Mouse (Mus musculus) spleen, postnatal 4 days (tissue): ENCODE results near the gene Lefty1.
"Not testable (repeated sequence)": the region's sequence is repeated elsewhere in the genome, so short reads cannot be mapped to it uniquely, and the experiment has no call there.

Experiments used
- DNase-seq, 2 experiments: peaks; one replicate each; pipeline ENCODE4 v3.0.0; 2022; ENCODE audit warnings: low spot score in 2 of 2

Lefty1 gene

DNA sequence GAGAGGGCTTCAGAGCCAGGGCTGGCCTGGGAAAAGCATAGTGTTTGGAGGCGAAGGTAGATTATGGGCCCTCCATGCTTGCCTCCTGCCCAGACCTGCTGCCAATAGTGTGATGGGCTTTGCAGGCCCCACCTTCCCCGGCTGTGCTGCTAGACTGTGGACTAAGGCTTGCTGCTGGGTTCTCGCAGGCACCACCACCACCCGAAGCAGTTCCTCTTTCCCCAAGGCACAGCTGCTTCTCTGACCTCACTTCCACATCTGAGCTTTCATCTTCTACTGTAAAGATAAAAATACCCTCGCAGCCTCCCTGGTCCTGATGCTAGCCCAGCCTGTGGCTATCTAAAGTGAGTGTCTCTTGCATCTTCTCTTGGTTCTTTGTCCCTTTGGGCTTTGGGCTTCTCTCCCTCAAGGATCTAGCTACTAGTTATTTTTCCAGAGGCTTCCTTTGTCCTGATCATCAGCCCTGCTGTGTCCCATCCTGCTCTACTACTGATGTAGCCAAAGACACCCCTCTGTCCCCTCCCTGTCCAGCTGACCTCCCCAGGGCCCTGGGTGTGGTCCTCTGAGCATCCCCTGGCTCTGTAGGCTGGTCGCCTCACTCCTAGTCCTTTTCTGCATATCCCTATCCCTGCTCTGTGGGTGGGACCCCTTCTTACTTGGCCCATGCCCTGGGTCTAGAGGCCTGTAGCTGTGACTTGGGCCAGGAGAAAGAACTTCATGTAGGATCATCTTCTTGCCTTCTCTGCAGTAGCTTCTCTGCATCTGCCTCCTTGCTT, 12.4 kb upstream of the Lefty1 start:
- DNase-seq = peak in 1 of 2 experiments; percentile 56

DNA sequence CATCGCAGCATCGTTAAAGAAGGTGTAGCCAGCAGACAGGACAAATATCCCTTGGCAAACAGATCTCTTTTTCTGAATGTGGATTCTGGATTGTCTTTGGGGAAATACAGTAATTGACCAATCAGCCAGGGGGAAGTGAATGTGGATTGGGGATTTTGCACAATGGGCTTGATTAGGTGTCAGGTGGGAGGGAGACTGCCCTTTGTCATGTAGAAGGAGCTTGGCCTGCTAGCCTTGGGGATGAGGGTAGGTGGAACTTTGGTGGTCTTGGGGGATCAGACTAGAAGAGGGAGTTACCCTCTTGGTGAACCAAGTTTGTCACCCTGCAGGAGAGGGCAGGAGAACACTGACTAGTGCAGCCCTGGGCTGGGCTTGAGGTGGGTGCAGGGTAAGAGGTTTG, 10.1 kb upstream of the Lefty1 start:
- DNase-seq = no peak

DNA sequence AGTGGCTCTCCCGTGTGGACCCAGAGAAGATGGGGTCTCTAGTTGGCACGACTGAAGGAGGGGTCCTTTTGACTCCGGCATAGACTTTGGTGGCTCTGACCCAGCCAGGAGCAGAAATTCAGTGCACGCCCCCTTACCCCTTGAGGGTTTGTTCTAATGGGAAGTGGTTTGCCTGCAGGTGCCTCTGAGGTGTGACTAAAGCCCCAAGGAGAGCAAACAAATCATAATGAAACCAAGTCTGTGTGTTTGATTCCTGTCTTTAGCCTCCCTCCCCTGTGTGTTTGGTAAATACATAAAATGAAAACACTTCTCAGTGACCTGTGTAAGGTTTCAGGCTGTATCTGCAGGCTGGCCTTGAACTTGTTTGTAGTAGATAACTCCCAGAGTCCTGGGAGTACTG, 8.5 kb upstream of the Lefty1 start:
- no peak for DNase-seq

DNA sequence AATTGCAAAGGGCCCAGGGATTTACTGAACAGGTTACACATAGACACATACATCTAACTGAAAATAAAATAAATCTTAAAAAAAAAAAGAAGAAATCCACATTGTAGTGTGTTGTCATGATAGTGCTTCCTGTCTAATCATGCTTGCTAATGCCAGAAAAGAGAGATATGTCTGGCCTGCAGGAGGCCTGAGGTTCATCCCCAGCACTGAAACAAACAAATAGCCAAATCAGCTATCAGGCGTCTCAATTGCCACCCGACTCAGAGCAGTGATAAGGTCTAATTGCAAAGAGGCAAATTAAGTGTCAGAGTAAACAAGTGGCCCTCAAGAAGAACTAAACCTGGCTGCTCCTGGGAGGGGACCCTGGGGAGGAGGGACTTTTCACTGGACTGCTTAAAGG, 5.2 kb upstream of the Lefty1 start:
- no peak for DNase-seq

DNA sequence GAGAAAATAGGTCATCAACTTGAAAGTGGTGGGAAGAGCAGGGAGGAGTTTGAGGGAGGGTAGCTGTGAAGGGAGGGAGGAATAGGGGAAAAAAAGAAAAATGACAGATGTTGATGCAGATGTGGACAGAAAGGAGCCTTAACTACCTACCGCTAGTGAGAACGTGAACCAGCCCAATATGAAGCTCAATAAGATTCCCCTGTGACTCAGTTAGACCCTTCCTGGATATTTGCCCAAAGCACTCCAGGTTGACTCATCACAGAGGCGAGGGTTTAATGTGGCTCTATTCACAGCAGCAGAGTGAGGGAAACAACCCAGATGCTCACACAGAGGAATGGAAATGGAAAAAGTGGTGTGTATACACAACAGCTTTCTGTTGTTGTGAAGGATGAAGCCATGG, 3.7 kb upstream of the Lefty1 start:
- no peak for DNase-seq

DNA sequence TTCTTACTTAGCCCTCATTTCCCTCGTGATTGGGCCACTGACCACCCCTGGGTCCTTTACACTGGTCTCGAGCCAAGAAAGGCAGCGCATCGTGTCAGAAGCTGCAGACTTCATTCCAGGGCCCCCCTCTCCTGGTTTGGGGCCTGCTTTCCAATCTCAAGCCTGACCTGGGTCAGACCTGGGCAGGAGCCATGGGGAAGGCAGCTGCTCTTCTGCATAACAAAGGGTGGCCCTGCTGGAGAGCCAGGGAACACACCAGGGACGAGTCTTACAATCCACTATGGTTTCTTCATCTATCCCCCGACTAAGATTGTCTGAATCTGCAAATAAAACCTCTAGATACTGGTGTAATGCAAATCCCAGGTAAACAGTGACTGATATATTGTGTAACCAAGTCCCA, 1.2 kb upstream of the Lefty1 start:
- no peak for DNase-seq

DNA sequence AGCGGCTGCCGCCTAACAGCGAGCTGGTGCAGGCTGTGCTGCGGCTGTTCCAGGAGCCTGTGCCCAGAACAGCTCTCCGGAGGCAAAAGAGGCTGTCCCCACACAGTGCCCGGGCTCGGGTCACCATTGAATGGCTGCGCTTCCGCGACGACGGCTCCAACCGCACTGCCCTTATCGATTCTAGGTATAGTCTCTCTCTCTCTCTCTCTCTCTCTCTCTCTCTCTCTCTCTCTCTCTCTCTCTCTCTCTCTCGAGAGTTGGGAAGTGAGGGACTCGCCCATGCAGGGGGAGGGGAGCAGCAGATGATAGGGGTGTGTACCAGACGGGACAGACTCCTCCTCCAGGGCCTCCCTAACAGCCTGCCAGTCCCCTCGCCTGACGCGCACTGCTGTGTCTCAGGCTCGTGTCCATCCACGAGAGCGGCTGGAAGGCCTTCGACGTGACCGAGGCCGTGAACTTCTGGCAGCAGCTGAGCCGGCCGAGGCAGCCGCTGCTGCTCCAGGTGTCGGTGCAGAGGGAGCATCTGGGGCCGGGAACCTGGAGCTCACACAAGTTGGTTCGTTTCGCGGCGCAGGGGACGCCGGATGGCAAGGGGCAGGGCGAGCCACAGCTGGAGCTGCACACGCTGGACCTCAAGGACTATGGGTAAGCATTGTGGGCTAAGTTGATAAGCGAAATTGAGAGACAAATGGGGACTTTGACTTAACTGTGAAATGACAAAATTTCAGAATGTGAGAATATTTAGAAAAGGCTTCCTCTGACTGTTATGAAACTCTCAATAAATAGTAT, 2.0 kb downstream of the Lefty1 start:
- DNase-seq = peak in 1 of 2 experiments; percentile 54

DNA sequence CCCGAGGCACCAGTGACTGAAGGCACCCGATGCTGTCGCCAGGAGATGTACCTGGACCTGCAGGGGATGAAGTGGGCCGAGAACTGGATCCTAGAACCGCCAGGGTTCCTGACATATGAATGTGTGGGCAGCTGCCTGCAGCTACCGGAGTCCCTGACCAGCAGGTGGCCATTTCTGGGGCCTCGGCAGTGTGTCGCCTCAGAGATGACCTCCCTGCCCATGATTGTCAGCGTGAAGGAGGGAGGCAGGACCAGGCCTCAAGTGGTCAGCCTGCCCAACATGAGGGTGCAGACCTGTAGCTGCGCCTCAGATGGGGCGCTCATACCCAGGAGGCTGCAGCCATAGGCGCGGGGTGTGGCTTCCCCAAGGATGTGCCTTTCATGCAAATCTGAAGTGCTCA, 2.8 kb downstream of the Lefty1 start:
- not testable (repeated sequence) for DNase-seq

DNA sequence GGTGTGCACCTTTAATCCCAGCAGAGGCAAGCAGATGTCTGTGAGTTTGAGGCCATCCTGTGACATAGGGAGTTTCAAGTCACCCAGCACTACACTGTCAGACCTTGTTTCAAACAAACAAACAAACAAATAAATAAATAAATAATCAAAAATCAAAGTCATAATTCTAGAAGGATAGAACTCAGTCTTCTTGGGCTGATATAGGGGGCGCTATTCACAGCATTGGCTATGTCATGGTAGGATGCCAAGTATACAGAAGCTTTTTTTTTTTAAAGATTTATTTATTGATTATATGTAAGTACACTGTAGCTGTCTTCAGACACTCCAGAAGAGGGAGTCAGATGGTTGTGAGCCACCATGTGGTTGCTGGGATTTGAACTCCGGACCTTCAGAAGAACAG, 4.0 kb downstream of the Lefty1 start:
- DNase-seq = not testable (repeated sequence)

DNA sequence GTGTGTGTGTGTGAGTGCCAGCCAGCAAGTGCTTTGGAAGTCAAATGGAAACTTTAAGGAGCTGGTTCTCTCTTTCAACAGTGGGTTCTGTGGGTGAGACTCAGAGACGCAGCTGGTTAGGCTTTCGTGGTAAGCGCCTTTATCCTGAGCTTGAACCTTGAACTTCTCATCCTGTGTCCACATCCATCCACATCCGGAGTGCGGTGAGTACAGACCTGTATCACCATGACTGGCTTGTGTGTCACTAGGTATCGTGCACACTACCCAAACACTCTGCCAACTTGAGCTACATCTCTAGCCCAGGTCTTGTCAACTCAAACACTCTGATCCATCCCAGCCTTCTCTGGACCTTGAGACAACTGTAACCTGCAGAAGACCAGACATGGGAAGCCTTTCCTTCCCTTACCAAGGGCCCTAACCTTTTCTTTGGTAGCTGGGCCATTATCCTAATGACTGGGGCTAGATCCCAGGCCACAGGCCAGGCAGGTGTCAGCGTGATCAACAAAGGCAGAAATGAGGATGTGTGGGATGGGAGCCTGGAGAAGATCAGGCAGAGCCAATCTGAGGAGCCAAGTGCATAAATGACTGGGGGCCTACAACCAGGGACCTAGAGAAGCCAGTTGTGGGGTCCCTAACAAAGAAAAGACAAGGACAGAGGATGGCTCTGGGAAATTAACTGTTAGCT, 6.1 kb downstream of the Lefty1 start:
- no peak for DNase-seq

DNA sequence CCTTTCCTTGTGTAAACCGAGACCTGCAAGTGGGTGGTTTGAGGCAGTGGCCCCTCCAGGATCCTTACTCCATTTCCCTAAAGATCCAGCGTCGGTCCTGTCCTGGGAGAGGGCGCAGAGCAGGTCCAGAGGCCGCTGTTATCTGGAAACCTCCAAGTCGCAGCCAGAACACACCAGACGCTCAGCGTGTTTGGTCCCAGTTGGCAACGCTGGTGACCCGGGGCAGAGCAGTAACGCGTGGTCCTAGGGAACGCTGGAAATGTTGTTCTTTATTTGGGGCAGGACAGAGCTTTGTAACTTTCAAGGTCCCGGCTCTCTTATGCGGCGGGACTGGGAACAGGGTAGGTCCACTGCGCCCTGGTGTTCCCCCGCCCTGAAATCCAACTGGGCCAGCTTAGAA, 6.9 kb downstream of the Lefty1 start:
- peak; percentile 24 to 72 for DNase-seq

DNA sequence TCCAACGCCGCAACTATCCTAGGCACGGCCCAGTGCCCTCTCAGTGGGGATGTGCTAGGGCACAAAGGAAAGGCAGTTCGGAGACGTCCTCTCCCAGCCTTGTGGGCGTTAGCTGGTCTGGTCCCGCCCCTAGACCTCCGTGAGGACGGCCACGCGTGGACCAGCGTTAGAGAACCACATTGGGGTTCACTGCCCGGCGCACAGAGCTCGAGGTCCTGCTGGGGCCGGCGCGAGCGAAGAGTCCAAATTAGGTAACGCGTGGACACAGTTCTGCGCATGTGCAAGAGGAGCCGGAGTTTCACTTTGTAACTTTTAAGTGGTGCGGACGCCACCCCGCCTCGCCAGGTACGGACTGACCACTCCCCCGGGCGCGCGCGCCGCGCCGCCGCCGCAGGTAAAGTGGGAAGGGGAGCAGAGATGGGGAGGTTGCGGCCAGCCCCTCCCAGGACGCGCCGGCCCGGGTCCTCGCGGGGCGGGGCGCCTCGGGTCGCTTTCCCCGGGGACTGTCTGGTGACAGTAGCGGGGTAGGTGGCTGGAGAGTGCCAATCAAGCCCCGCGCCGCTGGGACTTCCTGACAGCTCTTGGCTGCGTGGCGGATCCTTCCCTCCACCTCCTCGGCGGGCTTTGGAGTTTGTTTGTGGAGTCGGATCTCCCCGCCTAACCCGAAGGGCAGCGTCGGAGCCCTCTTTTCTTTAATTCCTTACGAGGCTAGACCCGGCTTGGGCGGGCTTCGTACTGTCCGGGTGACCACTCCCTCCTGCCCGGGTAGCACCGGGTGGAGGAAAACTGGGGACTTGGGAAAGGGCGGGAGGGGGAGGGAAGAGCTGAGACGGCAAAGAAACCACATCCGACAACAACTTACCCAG, 7.6 kb downstream of the Lefty1 start, which contains the start of gene Tmem63a:
Gene Tmem63a, plus strand, starts transcription at position 179 of the 866 bp plus-strand sequence.
- peak; percentile 72 to 90 for DNase-seq

DNA sequence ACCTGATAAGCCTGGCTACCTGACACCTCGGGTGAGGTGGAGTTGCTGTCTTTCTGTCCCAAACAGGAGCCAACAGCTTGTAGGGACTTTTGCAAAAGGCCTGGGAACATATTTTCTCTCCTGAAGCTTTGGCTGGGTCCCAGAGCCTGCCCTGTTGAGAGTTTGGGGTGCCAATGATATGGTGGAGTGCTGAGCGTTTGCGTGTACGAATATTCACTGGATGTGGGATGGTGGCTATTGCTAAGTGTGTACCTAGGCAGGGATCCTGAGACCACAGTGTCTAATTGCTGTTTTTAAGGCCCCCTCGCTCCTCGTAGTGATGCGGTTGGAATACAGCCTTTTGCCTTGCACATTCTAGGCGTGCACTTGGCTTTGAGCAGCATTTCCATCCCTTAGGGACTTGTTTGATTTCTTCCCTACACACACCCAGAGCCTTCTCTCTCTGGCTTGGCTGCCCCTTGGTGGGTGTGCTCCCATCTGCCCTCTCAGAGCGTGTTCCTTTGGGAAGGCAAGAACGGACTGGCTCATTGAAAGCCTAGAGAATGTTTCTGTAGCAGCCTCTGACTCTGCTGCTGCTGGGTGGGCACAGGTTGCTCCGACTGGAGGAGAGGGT, 8.3 kb downstream of the Lefty1 start:
- no peak for DNase-seq

DNA sequence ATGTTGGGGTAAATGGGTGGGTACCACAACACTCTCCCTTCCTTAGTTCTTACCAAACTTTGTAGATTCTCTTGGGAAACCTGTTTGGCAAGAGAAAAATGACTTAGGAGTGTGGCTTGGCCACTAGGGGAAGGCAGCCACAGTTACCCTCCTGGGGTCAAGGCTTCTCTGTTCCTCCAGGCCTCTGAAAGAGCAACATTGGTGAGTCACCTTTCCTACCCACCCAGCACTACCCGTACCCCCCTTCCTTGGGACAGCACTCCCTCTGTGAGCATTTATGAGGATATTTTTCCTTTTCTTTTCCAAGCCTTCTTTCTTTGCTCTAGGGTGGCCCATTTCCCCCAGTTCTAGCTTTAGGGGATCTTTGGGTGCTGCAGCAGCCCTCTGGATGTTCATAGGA, 9.1 kb downstream of the Lefty1 start:
- DNase-seq = no peak

DNA sequence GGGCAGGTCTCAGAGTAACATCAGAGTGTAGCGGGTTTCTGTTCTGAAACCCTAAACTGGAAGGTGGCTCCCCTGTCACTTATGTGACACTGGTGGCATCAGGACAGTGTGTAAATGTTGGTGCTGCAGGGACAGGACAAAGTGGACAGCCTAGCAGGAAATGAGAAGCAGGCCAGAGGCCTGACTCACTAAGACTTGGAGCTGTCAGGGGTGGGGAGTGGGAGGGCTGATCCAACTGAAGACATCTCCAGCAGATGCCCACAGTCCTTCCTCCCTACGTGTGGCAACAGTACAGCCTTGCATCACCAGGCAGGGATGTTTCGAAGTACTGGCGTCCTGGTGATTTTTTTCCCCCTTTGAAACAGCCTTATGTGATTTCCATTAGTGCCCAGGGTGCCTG, 9.7 kb downstream of the Lefty1 start:
- peak in 1 of 2 experiments; percentile 29 for DNase-seq

DNA sequence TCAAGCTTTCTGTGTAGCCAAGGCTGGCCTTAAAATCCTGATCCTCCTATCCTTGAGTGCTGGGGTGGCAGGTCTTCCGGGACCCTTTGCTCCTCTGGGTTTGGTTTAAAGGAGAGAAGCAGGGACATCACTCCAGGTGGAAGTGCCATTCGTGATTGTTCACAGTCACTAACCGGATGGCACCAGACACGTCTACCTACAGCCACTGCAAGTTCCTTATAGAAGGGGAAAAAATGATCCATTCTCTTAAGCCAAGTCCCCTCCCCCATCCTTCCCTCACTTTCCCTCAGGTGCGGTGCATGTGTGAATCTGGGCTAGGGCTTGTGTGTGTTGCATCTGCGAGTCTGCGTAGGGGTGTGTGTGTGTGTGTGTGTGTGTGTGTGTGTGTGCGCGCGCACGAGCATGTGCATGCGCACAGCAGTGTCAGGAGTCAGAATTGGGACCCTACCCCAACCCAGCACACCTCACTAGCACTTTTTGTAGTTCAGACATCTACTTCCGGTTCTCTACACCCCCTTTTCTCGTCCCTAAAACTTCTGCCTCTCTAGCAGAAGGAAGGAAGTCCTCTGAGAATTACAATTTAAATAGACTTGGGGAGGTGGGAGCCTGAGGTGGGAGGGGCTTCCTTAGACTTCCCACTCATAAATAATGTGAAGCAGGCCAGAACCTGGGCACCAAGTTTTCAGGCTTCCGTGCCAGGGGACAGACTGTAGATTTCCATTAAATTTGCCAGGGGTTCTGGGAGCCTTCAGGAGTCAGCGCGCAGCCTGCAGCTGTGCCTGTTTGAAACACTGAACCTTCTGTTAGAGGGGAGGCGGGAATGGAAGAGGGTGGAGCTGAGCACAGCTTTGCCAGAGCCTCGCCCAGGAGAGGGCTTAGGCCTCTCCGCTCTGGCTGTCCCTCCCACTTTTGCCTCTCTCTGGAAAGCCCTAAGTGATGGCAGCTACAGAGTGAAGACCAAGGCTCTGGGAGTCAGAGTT, 10.5 kb downstream of the Lefty1 start:
- DNase-seq = peak in 1 of 2 experiments; percentile 62

DNA sequence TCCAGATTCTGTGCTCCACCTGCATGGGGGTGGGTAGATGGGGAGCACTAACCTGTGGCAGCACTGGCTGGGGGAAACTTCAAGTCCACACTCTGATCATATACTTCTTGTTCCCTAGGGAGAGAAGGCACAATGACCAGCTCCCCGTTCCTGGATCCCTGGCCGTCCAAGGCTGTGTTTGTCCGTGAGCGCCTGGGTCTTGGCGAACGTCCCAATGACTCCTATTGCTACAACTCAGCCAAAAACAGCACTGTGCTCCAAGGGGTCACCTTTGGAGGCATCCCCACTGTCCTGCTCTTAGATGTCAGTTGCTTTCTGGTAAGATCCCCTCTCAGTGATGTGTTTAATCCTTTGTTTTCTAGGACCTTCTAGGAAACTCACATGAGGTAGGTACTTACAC, 11.6 kb downstream of the Lefty1 start:
- no peak for DNase-seq

DNA sequence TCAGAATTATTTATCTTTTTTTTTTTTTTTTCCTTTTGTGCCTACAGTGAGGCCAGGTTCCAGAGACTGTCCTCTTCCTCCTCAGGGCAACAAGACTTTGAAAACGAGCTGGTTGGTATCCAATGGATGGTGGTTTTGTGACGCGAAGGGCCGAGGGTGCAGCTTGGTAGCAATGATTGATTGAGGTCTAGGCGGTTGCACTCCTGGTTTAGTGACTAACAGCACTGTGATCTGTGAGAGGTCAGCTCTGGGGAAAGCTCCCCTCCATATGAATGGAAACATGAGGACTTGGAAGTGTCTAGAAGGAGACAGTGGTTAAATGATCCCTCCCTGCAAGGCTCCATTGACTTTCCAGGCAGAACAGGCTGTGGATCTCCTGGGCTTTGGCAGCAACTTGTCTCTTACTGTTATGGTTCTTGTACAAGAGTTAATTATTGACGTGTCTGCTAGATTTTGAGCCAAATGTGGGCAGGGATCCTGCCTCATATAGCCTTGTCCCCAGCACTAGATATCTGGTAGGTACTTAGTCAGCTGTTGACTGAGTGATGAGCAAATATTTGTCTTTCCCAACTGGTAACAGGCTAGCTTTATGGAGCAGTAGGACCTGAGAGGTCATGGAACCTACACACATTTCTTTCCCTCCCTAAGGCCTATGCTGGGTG, 17.4 kb downstream of the Lefty1 start:
- DNase-seq = no peak

DNA sequence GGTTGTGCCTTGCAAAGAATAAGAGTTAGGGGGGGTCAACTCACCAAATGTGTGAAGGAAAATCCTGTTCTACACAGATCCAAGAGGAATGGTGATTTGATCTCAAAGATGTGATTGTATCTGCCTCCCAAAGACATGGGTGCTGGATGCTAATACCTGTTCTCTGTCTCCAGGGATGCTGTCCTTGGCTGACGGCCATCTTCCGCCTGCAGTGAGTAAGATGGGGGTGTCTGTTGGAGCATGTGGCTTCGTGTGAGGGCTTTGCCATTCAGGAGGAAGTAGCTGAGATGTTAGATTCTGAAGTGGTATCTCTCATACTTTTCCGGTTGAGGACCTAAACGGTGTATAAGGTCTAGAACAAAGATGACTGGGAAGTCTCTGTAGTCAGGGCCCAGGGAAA, 18.0 kb downstream of the Lefty1 start:
- no peak for DNase-seq
